Mouse (Mus musculus) neural tube, embryonic 12.5 days (tissue): ENCODE measurements around the gene Zfp119b. TPM values are rescaled to one million over a fixed set of nuclear protein-coding genes. Genes with fewer than 3 reads are reported as not detected.

Experiments used
- ATAC-seq: fragments of 200-750 bp; cut with Nextera tagmentation; 2 replicates; pipeline ENCODE4 v1.8.0; 2017; ENCODE audit warnings: low read depth, mild to moderate bottlenecking, moderate TSS enrichment, moderate library complexity; ENCODE audit not compliant: low FRiP score
- H3K27ac ChIP-seq: fragments of 300-500 bp; sonication (generic); 2 replicates; pipeline ENCODE4 v1.5.1; 2016
- H3K27me3 ChIP-seq: fragments of 300-500 bp; sonication (generic); replicated peaks from 2 replicates; pipeline ENCODE4 v1.6.1; 2016; ENCODE audit warnings: mild to moderate bottlenecking
- H3K36me3 ChIP-seq: fragments of 300-500 bp; sonication (generic); 2 replicates; pipeline ENCODE4 v1.6.1; 2016; ENCODE audit warnings: mild to moderate bottlenecking
- H3K4me1 ChIP-seq: fragments of 300-500 bp; sonication (generic); 2 replicates; pipeline ENCODE4 v1.6.1; 2016
- H3K4me2 ChIP-seq: fragments of 300-500 bp; sonication (generic); replicated peaks from 2 replicates; pipeline ENCODE4 v1.6.1; 2016; ENCODE audit warnings: mild to moderate bottlenecking
- H3K4me3 ChIP-seq: fragments of 300-500 bp; sonication (generic); 2 replicates; pipeline ENCODE4 v1.5.1; 2016
- H3K9ac ChIP-seq: fragments of 300-500 bp; sonication (generic); 2 replicates; pipeline ENCODE4 v1.6.1; 2016; ENCODE audit warnings: mild to moderate bottlenecking
- H3K9me3 ChIP-seq: fragments of 300-500 bp; sonication (generic); 2 replicates; pipeline ENCODE4 v1.6.1; 2016; ENCODE audit warnings: mild to moderate bottlenecking
- WGBS: fragments of 180-500 bp; shearing (Covaris S2); methylation state at CpG from one replicate; pipeline ENCODE4 v1.1.7; 2016; 5-methylcytosine and 5-hydroxymethylcytosine counted together
- polyA plus RNA-seq: library from polyadenylated mRNA; unstranded; fragments of >200 nt; fragmentation: Nextera tagmentation; extraction: Ambion mirVana; gene quantifications from 2 replicates; pipeline ENCODE4 v1.2.1, GENCODE M21; 2016

Gene Zfp119b
- polyA plus RNA-seq, 1 experiment from 2014 or later = 6.0 TPM

GRCm38 (mm10) chr17:55964996-55965395 is 15.7 kb upstream of the Zfp119b start:
- no peak overlapping the region for H3K27ac ChIP-seq
- no peak for ATAC-seq
- H3K36me3 ChIP-seq = peaks cover 62% of the 10 kb centered on the region
- H3K4me2 ChIP-seq = no peak overlapping the region
- H3K9ac ChIP-seq = no peak overlapping the region
- no peaks in the 10 kb centered on the region for H3K27me3 ChIP-seq
- no peaks in the 10 kb centered on the region for H3K9me3 ChIP-seq
- WGBS = 89% methylated on average over 9 of the region's 9 CpGs
- peaks cover 20% of the 10 kb centered on the region for H3K4me1 ChIP-seq
- H3K4me3 ChIP-seq = no peak overlapping the region

DNA sequence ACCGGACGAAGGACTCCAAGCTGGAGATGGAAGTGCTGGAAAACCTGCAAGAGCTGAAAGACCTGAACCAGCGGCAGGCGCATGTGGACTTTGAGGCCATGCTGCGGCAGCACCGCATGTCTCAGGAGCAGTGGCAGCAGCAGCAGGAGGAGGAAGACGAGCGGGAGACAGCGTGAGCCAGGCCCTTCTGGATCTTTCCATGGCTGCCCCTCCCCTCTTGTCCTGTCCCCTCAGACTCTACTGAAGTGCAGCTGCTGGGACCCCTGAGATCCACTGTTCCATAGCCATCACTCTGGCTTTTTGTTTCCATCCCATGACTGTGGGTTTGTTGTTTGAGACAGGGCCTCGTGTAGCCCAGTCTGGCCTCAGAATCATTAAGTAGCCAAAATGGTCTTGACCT is 15.2 kb upstream of the Zfp119b start:
- H3K36me3 ChIP-seq = peaks cover 62% of the 10 kb centered on the region
- H3K9me3 ChIP-seq = no peaks in the 10 kb centered on the region
- no peak overlapping the region for H3K4me2 ChIP-seq
- H3K9ac ChIP-seq = no peak overlapping the region
- peaks cover 20% of the 10 kb centered on the region for H3K4me1 ChIP-seq
- H3K27ac ChIP-seq = no peak overlapping the region
- ATAC-seq = no peak
- no peaks in the 10 kb centered on the region for H3K27me3 ChIP-seq
- no peak overlapping the region for H3K4me3 ChIP-seq
- 91% methylated on average over 10 of the region's 10 CpGs for WGBS

- H3K27ac ChIP-seq = no peak overlapping the region
- peaks cover 13% of the 10 kb centered on the region for H3K4me1 ChIP-seq
- peaks cover 62% of the 10 kb centered on the region for H3K36me3 ChIP-seq
- H3K9ac ChIP-seq = no peak overlapping the region
- WGBS = 86% methylated on average over 14 of the region's 14 CpGs
- H3K27me3 ChIP-seq = no peaks in the 10 kb centered on the region
- H3K4me2 ChIP-seq = no peak overlapping the region
- ATAC-seq = no peak
- H3K9me3 ChIP-seq = no peaks in the 10 kb centered on the region
- no peak overlapping the region for H3K4me3 ChIP-seq
Measured at GRCm38 (mm10) chr17:55963171-55963570, 13.9 kb upstream of the Zfp119b start.

- Histone ChIP-seq H3K4me2 (no peak overlapping the region), H3K4me1 (peaks cover 23% of the 10 kb centered on the region), H3K36me3 (peaks cover 50% of the 10 kb centered on the region), H3K9ac (no peak overlapping the region), H3K9me3 (no peaks in the 10 kb centered on the region), H3K4me3 (no peak overlapping the region), H3K27ac (no peak overlapping the region), H3K27me3 (no peaks in the 10 kb centered on the region)
- ATAC-seq = no peak
- WGBS = 97% methylated on average over 7 of the region's 7 CpGs
Measured at GRCm38 (mm10) chr17:55961631-55962030, 12.3 kb upstream of the Zfp119b start.

DNA sequence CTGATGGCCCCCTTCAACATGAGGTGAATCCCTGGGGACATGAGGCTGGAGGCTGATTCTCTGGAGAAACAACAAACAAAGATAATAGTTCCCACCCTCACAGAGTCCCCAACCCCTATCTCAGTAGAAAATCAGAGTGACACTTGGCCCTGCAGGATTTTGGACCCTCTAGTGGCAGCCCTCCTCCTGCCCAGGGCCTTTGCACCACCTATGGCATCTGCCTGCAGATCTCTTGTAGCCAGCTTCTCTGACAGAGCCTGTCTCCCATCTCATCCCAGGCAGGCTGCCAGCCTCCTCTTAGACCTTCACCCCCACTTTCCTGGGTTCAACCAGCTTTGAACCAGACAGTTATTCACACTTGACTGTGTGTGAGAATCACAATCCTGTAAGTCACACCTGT is 11.5 kb upstream of the Zfp119b start:
- Histone ChIP-seq H3K9me3 (no peaks in the 10 kb centered on the region), H3K36me3 (peaks cover 43% of the 10 kb centered on the region), H3K4me3 (no peak overlapping the region), H3K9ac (no peak overlapping the region), H3K4me2 (no peak overlapping the region), H3K27ac (no peak overlapping the region), H3K4me1 (peaks cover 31% of the 10 kb centered on the region), H3K27me3 (no peaks in the 10 kb centered on the region)
- ATAC-seq = no peak

DNA sequence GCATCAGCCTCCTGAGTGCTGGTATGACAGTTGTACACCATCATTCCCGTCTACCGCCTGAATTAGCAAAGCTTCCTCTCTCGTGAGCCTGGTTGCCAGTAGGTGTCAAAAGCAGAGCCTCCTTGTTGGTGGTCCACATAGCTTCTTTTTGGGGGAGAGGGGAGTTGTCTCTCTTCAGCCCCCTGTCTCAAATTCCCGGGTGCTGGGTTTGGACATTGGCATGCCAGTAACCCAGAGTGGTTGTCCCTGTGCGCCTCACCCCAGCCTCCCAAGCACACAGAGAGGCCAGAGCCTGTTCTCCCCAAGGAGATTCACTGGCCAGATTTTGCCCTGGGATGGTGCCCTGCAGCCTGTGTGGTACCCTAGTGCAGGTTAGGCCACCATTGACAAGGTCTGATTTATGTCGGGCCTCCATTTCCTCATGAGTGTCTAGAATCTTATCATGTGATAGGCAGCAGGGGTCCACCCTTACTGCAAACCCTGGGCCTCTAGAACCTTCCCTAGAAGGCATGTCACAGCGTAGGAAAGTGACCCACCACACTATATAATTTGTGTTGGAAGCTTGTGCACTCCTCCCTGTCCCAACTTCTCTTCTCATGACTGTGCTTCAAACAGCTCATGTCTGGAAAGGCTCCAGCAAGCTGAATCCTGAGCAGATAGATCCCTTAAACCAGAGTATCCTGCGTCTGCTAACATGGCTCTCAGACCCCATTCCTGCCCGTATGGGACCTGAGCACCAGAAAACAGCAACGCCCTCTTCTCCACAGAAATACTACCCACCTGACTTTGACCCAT is 10.8 kb upstream of the Zfp119b start:
- peak overlapping the region; percentile 52 for H3K4me3 ChIP-seq
- peak overlapping the region; percentile 73 for H3K4me2 ChIP-seq
- H3K27ac ChIP-seq = no peak overlapping the region
- H3K9ac ChIP-seq = no peak overlapping the region
- H3K36me3 ChIP-seq = peaks cover 38% of the 10 kb centered on the region
- 81% methylated on average over 10 of the region's 10 CpGs for WGBS
- peaks cover 2% of the 10 kb centered on the region; the same call in 1 of the 2 replicates for H3K27me3 ChIP-seq
- H3K4me1 ChIP-seq = peaks cover 31% of the 10 kb centered on the region
- 0 out of 2 replicates have a peak, but pooled peaks have one; percentile 5 for ATAC-seq
- H3K9me3 ChIP-seq = no peaks in the 10 kb centered on the region

DNA sequence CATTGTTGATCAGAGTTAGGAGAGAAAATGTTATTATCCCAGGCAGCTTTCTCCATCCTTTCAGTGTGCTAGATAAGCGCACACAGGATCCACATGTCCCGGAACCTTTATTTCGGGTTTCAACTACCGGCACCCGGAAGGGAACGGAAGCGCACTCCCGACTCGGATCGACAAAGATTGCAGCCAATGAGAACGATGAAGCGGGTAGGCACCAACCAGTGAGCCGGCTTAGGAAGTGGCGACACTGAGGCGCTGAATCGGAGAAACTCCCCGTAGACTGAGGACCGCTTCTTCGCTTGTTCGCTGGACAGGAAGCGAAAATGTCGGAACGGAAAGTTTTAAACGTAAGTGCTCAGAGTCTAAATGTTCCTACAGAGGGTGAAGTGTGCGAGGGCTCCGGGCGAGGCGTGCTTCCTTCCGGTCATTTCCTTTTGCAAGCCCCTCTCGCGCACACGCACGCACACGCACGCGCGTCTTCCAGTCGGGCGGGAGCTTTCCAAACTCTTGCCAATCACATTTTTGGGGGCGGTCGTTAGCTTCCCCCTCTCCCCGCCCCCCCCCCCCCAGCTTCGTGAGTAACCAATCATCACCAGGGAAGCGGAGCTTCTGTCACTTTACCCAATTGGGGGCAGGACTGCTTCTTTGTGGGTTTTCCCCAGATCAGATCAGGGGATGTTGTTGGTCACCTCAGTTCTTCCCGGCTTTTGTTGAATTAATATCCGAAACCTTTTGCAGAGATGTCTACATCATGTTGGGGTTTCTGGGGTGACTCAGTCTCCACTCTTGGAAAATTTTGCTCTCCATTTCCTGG is 9.8 kb upstream of the Zfp119b start, which contains the start of gene Yju2:
Gene Yju2, plus strand, starts transcription at position 182 of the 811 bp plus-strand sequence.
- H3K4me1 ChIP-seq = peaks cover 31% of the 10 kb centered on the region
- peak within 1 kb of the TSS; percentile 73 for H3K4me2 ChIP-seq
- H3K36me3 ChIP-seq = peaks cover 28% of the 10 kb centered on the region
- peaks cover 7% of the 10 kb centered on the region; the same call in 1 of the 2 replicates for H3K27me3 ChIP-seq
- peak within 1 kb of the TSS; percentile 64 for H3K9ac ChIP-seq
- H3K27ac ChIP-seq = peak within 1 kb of the TSS; percentile 82
- ATAC-seq = peak; percentile 86
- H3K9me3 ChIP-seq = no peaks in the 10 kb centered on the region
- H3K4me3 ChIP-seq = peak within 1 kb of the TSS; percentile 52
- under 1% methylated on average over 44 of the region's 46 CpGs for WGBS

DNA sequence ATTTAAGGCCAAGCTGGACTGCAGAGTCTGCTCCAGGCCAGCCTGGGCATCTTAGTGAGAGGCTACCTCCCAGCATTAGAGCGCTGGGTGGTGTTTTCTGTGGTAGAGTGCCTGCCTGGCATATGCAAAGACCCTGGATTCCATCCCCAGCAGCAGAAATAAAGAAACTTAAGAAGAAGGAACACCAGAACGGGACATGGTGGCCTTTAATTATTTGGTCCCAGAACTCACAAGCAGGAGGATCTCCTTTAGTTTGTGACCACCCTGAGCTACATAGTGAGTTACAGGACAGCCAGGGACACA is 9.2 kb upstream of the Zfp119b start:
- Histone ChIP-seq H3K4me3 (peak overlapping the region; percentile 52), H3K27ac (peak overlapping the region; percentile 53; the same call in 1 of the 2 replicates), H3K9ac (peak overlapping the region; percentile 64), H3K4me1 (peaks cover 31% of the 10 kb centered on the region), H3K36me3 (peaks cover 23% of the 10 kb centered on the region), H3K27me3 (peaks cover 7% of the 10 kb centered on the region; the same call in 1 of the 2 replicates), H3K4me2 (peak overlapping the region; percentile 73), H3K9me3 (no peaks in the 10 kb centered on the region)
- ATAC-seq = no peak
- WGBS = 30% methylated on average over 2 of the region's 2 CpGs

DNA sequence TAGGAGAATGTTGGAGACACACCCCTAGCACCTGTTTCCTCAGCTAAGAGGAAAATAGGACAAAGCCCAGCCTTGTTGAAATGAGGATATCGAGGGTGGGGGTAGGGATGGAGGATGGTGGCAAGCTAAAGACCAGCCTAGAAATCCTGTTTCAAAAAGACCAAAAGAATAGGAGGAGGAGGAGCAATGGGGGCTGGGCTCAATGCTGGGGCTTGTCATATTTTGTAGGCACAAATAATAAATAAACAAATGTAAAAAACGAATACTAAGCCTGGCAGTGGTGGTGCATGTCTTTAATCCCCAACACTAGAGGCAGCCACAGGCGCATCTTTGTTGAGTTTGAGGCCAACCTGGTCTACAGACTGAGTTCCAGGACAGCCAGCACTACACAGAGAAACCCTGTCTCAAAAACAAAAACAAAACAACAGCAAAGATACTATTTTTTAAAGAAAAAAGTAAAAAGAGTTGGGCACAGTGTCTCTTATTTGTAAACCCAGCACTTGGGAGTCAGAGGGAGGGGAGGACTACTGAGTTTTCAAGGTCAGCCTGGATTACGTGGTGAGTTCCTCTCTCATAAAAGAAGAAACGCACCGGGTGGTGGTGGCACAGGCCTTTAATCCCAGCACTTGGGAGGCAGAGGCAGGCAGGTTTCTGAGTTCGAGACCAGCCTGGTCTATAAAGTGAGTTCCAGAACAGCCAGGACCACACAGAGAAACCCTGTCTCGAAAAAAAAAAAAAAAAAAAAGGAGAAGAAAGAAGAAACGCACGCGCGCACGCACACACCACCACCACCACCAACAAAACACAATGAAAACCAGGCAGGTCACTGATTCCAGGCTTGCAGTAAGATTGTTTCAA is 8.7 kb upstream of the Zfp119b start:
- no peak for ATAC-seq
- Histone ChIP-seq H3K27ac (0 out of 2 replicates have a peak overlapping the region, but pooled peaks have one; percentile 53), H3K4me3 (peak overlapping the region; percentile 52)

DNA sequence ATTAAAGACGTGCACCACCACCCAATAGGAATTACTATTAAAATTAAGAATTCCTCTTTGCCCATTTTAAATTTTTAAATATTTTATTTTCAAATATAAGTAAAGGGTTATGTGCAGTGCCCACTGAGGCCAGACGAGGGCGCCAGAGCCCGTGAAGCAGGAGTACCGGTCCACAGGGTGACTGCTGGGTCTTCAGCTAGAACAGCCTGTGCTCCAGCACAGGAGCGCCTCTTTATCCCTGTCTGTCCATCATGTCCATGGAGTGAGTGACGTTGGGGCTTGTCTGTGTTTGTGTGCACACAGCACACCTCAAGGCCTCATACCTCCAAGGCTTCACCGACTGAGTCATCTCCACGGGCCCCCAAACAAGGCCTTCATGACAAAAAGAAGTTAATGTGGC is 7.9 kb upstream of the Zfp119b start:
- ATAC-seq = 0 out of 2 replicates have a peak, but pooled peaks have one; percentile 43
- Histone ChIP-seq H3K27ac (no peak overlapping the region), H3K36me3 (peaks cover 14% of the 10 kb centered on the region), H3K27me3 (peaks cover 13% of the 10 kb centered on the region; the same call in 1 of the 2 replicates), H3K4me3 (no peak overlapping the region), H3K9me3 (no peaks in the 10 kb centered on the region), H3K4me2 (peak overlapping the region; percentile 78), H3K9ac (no peak overlapping the region), H3K4me1 (peaks cover 31% of the 10 kb centered on the region)
- 12% methylated on average over 9 of the region's 9 CpGs for WGBS

More for the DNA sequence above, 8.7 kb upstream of the Zfp119b start:
- peak overlapping the region; percentile 64 for H3K9ac ChIP-seq
- H3K4me1 ChIP-seq = peaks cover 31% of the 10 kb centered on the region
- H3K27me3 ChIP-seq = peaks cover 7% of the 10 kb centered on the region; the same call in 1 of the 2 replicates
- H3K36me3 ChIP-seq = peaks cover 19% of the 10 kb centered on the region
- peak overlapping the region; percentile 78 for H3K4me2 ChIP-seq
- 76% methylated on average over 12 of the region's 13 CpGs for WGBS
- no peaks in the 10 kb centered on the region for H3K9me3 ChIP-seq

DNA sequence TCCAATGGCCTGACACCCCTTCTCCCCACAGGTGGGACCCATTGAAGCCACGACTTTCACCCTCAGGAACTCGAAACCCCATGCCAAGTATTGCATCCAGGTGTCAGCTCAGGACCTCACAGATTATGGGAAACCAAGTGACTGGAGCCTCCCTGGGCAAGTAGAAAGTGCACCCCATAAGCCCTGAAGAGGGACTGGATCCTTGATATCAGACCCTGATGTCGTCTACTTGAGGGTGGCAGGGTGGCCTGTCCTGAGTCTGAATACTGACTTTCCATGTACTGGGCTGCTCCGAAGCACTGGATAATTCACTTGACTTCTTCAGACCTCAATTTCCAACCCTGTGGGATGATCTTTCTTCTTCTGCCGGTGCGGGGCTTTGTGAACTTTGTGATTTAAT is 7.3 kb upstream of the Zfp119b start:
- peak overlapping the region; percentile 43 for H3K4me3 ChIP-seq
- no peaks in the 10 kb centered on the region for H3K9me3 ChIP-seq
- H3K27me3 ChIP-seq = peaks cover 13% of the 10 kb centered on the region; the same call in 1 of the 2 replicates
- no peak overlapping the region for H3K27ac ChIP-seq
- peak overlapping the region; percentile 78 for H3K4me2 ChIP-seq
- peak overlapping the region; percentile 54; the same call in 1 of the 2 replicates for H3K9ac ChIP-seq
- H3K36me3 ChIP-seq = peaks cover 8% of the 10 kb centered on the region; the same call in 1 of the 2 replicates
- H3K4me1 ChIP-seq = peaks cover 31% of the 10 kb centered on the region
- 0 out of 2 replicates have a peak, but pooled peaks have one; percentile 0 for ATAC-seq
- 39% methylated on average over 6 of the region's 6 CpGs for WGBS
